Mouse (Mus musculus) ES-Bruce4 (cell line): ENCODE results near the gene Sgcd. TPM values are rescaled to one million over a fixed set of nuclear protein-coding genes. Genes with fewer than 3 reads are reported as not detected.

Experiments used
- H3K27ac ChIP-seq: 2 replicates; pipeline ENCODE4 v1.5.1; 2012; ENCODE audit warnings: low read length, inconsistent platforms; ENCODE audit not compliant: insufficient read depth
- H3K27me3 ChIP-seq: 2 replicates; pipeline ENCODE4 v1.6.1; 2012; ENCODE audit warnings: mild to moderate bottlenecking, low read length, inconsistent platforms; ENCODE audit not compliant: control insufficient read depth, poor library complexity, insufficient read depth, severe bottlenecking
- H3K36me3 ChIP-seq: 2 replicates; pipeline ENCODE4 v1.6.1; 2012; ENCODE audit warnings: inconsistent platforms, mild to moderate bottlenecking, low read length, moderate library complexity; ENCODE audit not compliant: control insufficient read depth, poor library complexity, insufficient read depth, severe bottlenecking
- H3K4me1 ChIP-seq: one replicate; pipeline ENCODE4 v1.8.1; 2011; ENCODE audit warnings: low read length; ENCODE audit not compliant: control insufficient read depth, insufficient read depth
- H3K4me3 ChIP-seq: 2 replicates; pipeline ENCODE4 v1.5.1; 2011; ENCODE audit warnings: low read depth, mild to moderate bottlenecking, low read length
- H3K9ac ChIP-seq: 2 replicates; pipeline ENCODE4 v1.6.1; 2012; ENCODE audit warnings: low read depth, mild to moderate bottlenecking, inconsistent platforms; ENCODE audit not compliant: poor library complexity, severe bottlenecking
- H3K9me3 ChIP-seq: replicated peaks from 2 replicates; pipeline ENCODE4 v1.6.1; 2012; ENCODE audit warnings: mild to moderate bottlenecking, low read length, inconsistent platforms; ENCODE audit not compliant: control insufficient read depth, poor library complexity, insufficient read depth, severe bottlenecking
- CTCF ChIP-seq: IDR thresholded peaks from one replicate; pipeline ENCODE4 v1.8.1; 2011; ENCODE audit warnings: low read depth, low read length
- EP300 ChIP-seq: IDR thresholded peaks from 2 replicates; pipeline ENCODE4 v1.6.1; 2011; ENCODE audit warnings: low read depth, low read length; ENCODE audit not compliant: insufficient read depth
- POLR2A ChIP-seq: IDR thresholded peaks from one replicate; pipeline ENCODE4 v1.8.1; 2011; ENCODE audit warnings: low read length; ENCODE audit not compliant: insufficient read depth
- polyA plus RNA-seq: library from polyadenylated mRNA; stranded (reverse); fragments of >200 nt; gene quantifications from 2 replicates; pipeline ENCODE4 v1.2.4, GENCODE M21; 2011; ENCODE audit warnings: low read depth; ENCODE audit not compliant: missing spikeins, insufficient read depth, insufficient read length

Gene Sgcd
- polyA plus RNA-seq, 1 experiment: 0.42 TPM

GRCm38 (mm10) chr11:47069769-47070384 lies 918.9 kb downstream of the Sgcd start:
- H3K4me3 ChIP-seq: no peak overlapping the region
- H3K27me3 ChIP-seq: no peaks in the 10 kb centered on the region
- H3K9me3 ChIP-seq: no peaks in the 10 kb centered on the region
- no peaks in the 10 kb centered on the region for H3K36me3 ChIP-seq
- TF ChIP-seq POLR2A: no peak
- no peak for TF ChIP-seq EP300
- TF ChIP-seq CTCF: no peak
- H3K4me1 ChIP-seq: no peaks in the 10 kb centered on the region
- no peak overlapping the region for H3K27ac ChIP-seq
- H3K9ac ChIP-seq: no peak overlapping the region

GRCm38 (mm10) chr11:47063690-47064089 lies 925.1 kb downstream of the Sgcd start:
- no peaks in the 10 kb centered on the region for H3K4me1 ChIP-seq
- no peak overlapping the region for H3K27ac ChIP-seq
- no peak overlapping the region for H3K9ac ChIP-seq
- H3K36me3 ChIP-seq: no peaks in the 10 kb centered on the region
- no peak overlapping the region for H3K4me3 ChIP-seq
- H3K9me3 ChIP-seq: no peaks in the 10 kb centered on the region
- TF ChIP-seq EP300: no peak
- no peak for TF ChIP-seq CTCF
- no peak for TF ChIP-seq POLR2A
- no peaks in the 10 kb centered on the region for H3K27me3 ChIP-seq

GRCm38 (mm10) chr11:47050390-47050789 lies 938.4 kb downstream of the Sgcd start:
- no peaks in the 10 kb centered on the region for H3K9me3 ChIP-seq
- no peaks in the 10 kb centered on the region for H3K36me3 ChIP-seq
- H3K27ac ChIP-seq: no peak overlapping the region
- no peak overlapping the region for H3K9ac ChIP-seq
- no peak overlapping the region for H3K4me3 ChIP-seq
- no peaks in the 10 kb centered on the region for H3K4me1 ChIP-seq
- H3K27me3 ChIP-seq: no peaks in the 10 kb centered on the region
- TF ChIP-seq CTCF (no peak), EP300 (no peak)

GRCm38 (mm10) chr11:47049756-47050155 lies 939.0 kb downstream of the Sgcd start:
- H3K27me3 ChIP-seq: no peaks in the 10 kb centered on the region
- no peak overlapping the region for H3K4me3 ChIP-seq
- no peak overlapping the region for H3K27ac ChIP-seq
- H3K4me1 ChIP-seq: no peaks in the 10 kb centered on the region
- H3K36me3 ChIP-seq: no peaks in the 10 kb centered on the region
- no peak overlapping the region for H3K9ac ChIP-seq
- H3K9me3 ChIP-seq: no peaks in the 10 kb centered on the region
- no peak for TF ChIP-seq POLR2A
- no peak for TF ChIP-seq CTCF
- no peak for TF ChIP-seq EP300

GRCm38 (mm10) chr11:47032318-47032717 lies 956.5 kb downstream of the Sgcd start:
- H3K36me3 ChIP-seq: no peaks in the 10 kb centered on the region
- no peaks in the 10 kb centered on the region for H3K9me3 ChIP-seq
- no peak overlapping the region for H3K9ac ChIP-seq
- H3K4me3 ChIP-seq: no peak overlapping the region
- no peak overlapping the region for H3K27ac ChIP-seq
- no peaks in the 10 kb centered on the region for H3K27me3 ChIP-seq
- H3K4me1 ChIP-seq: no peaks in the 10 kb centered on the region
- TF ChIP-seq CTCF: no peak
- TF ChIP-seq EP300: no peak
- no peak for TF ChIP-seq POLR2A

- Histone ChIP-seq H3K36me3 (no peaks in the 10 kb centered on the region), H3K9me3 (no peaks in the 10 kb centered on the region; the same call in 1 of the 2 replicates), H3K9ac (no peak overlapping the region), H3K4me1 (no peaks in the 10 kb centered on the region), H3K27me3 (no peaks in the 10 kb centered on the region), H3K27ac (no peak overlapping the region), H3K4me3 (no peak overlapping the region)
- TF ChIP-seq POLR2A (no peak), CTCF (no peak), EP300 (no peak)
Measured at GRCm38 (mm10) chr11:47020874-47021273, 967.9 kb downstream of the Sgcd start.
